Comparison of ENCODE assay signal across 10 mouse cellular contexts in genomic region chr10:52758589-52758988, GRCm38 (mm10).
A peak's percentile ranks its signal among the peaks of the same experiment; 100 is the strongest.
DNase-seq lines count a peak whose midpoint lies in the region; ATAC-seq and TF ChIP-seq lines count a peak whose summit lies in the region.
"Had no signal": no experiment of that assay in that cellular context is flagged by ENCODE, and none has a peak within 500 bp of the region (broad histone marks: within the 10 kb centered on the region; RNA-seq: fewer than 3 reads in every experiment).

No protein-coding gene starts in this region.

- H3K4me3 ChIP-seq in liver, postnatal 0 days (ENCODE audit: low read depth, low read length): no peak overlapping the region
- H3K4me3 ChIP-seq: megakaryocyte, embryonic 14.5 days had no signal

- TF ChIP-seq CTCF in liver, postnatal 0 days (IDR thresholded peaks at IDR 0.05; ENCODE audit: low read depth): peak; percentile 50

- intact Hi-C loops in heart, postnatal 14 days (cut with DNase I): no loop called here

- no peaks in the 10 kb centered on the region for H3K9me3 ChIP-seq in liver, postnatal 0 days (ENCODE audit: low read length)
- H3K9me3 ChIP-seq: megakaryocyte, embryonic 14.5 days had no signal

- H3K27ac ChIP-seq in liver, postnatal 0 days (ENCODE audit: low read depth): no peak overlapping the region

- ATAC-seq in frontal cortex, adult (ENCODE audit: low TSS enrichment): peak; percentile 96
- no peak for ATAC-seq in liver, postnatal 0 days
- ATAC-seq in granulocyte monocyte progenitor cell, adult 5-6 weeks (replicated peaks; ENCODE audit: poor library complexity, severe bottlenecking): no peak

- no peaks in the 10 kb centered on the region for H3K4me1 ChIP-seq in liver, postnatal 0 days (ENCODE audit: insufficient read depth)
- H3K4me1 ChIP-seq: megakaryocyte, embryonic 14.5 days had no signal

- H3K4me2 ChIP-seq in liver, postnatal 0 days (ENCODE audit: low read depth, low read length): no peak overlapping the region

- no peak for DNase-seq in frontal cortex, postnatal 10 days (ENCODE audit: low spot score in 2 of 2)
- no peak for DNase-seq in liver, postnatal 0 days
- DNase-seq in liver: no peak
- DNase-seq in embryo, embryonic 10 days (ENCODE audit: low spot score): peak; percentile 83
- DNase-seq in mesoderm, embryonic 11.5 days (ENCODE audit: low read depth, low spot score): peak; percentile 76
- DNase-seq in heart, postnatal 14 days: no peak
- DNase-seq: gastrocnemius, postnatal 10 days had no signal

- WGBS in liver, postnatal 0 days (ENCODE audit: insufficient replicate concordance): 29% methylated on average over 4 of the region's 4 CpGs

- no peaks in the 10 kb centered on the region for H3K36me3 ChIP-seq in liver, postnatal 0 days (replicated peaks; ENCODE audit: insufficient read depth, low read length)

- no peaks in the 10 kb centered on the region for H3K27me3 ChIP-seq in liver, postnatal 0 days (ENCODE audit: insufficient read depth, low read length)
- H3K27me3 ChIP-seq: megakaryocyte, embryonic 14.5 days had no signal

- no peak for TF ChIP-seq EP300 in liver, postnatal 0 days (IDR thresholded peaks at IDR 0.05; ENCODE audit: low read depth)

- H3K9ac ChIP-seq in liver, postnatal 0 days (replicated peaks): no peak overlapping the region

Comparison
In these comparisons a context has a peak if more than half of its experiments do, and no peak if none do; other contexts are left out.
1. DNase-seq: peak in embryo, embryonic 10 days (single experiment) and mesoderm, embryonic 11.5 days (single experiment); none in frontal cortex, postnatal 10 days (0 of 2), liver, postnatal 0 days (single experiment), liver (single experiment) and heart, postnatal 14 days (0 of 2).